Mouse (Mus musculus) C2C12 (cell line): ENCODE measurements around the gene Pdlim4.

Source experiments
- CEBPB ChIP-seq: IDR thresholded peaks from one replicate; pipeline ENCODE4 v1.6.1; 2011; ENCODE audit warnings: low read depth, mild to moderate bottlenecking, control low read depth, moderate library complexity
- CTCF ChIP-seq: IDR thresholded peaks from one replicate; pipeline ENCODE4 v1.5.1; 2011; ENCODE audit not compliant: control insufficient read depth, insufficient read depth, insufficient read length
- MAX ChIP-seq: IDR thresholded peaks from one replicate; pipeline ENCODE4 v1.6.1; 2011; ENCODE audit warnings: mild to moderate bottlenecking, control low read depth
- USF1 ChIP-seq: IDR thresholded peaks from one replicate; pipeline ENCODE4 v1.6.1; 2011; ENCODE audit warnings: low read depth, mild to moderate bottlenecking, control low read depth, moderate library complexity

DNA sequence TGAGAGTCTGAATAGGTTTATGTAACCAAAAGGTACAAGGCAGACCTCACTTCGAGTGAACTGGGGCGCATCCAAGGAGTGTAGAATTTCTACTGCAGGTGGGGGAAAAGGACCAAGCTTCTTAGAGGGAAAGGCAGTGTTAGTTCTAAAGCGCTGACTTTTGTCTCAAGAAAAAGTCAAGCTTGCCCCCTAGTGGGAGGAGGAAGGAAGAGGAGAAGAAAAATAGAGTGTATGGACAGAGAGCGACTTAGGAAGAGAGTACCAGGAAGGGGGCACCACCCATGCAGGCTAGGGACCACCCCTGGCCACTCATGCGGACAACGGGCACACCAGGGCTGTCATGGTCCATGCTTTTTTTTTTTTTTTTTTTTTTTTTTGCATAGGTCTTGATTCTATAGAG is 14.6 kb downstream of the Pdlim4 start:
- TF ChIP-seq MAX (no peak), CTCF (no peak), CEBPB (no peak), USF1 (no peak)
